In the genomic region with DNA sequence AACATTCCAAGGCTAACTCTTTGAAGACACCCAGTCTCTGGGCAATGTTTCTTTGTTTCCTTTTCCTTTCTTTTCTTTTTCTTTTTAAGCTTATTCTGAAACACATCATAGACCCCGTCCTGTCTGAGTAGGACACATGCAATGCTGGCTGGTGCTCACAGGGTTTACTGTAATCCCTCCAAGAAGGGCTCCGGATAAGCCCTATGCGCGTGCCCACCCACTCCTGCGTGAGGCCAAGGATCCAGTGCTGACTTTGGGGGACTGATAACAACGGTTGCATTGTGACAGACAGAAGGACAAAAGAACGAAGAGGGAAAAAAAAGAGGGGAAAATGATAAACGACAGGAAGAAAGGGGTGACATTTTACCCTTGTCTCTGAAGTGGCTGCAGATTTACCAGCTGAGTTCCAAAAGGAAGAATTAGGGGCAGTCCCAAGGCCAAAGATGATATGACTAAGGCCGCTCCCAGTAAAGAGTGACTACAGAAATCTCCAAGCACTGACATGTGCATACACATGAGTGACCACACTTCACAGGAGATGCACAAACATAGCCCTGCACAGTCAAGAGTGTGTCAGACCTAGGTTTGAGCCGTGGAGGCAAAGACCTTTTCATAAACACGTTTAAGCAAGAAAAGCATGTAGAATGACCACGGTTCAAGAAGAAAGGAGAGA, we compare ENCODE assay signal across 10 mouse cellular contexts.
A peak's percentile ranks its signal among the peaks of the same experiment; 100 is the strongest.
DNase-seq lines count a peak whose midpoint lies in the region; ATAC-seq and TF ChIP-seq lines count a peak whose summit lies in the region.
"Had no signal": no experiment of that assay in that cellular context is flagged by ENCODE, and none has a peak within 500 bp of the region (broad histone marks: within the 10 kb centered on the region; RNA-seq: fewer than 3 reads in every experiment).

No protein-coding gene starts in this region.

- no peak for ATAC-seq in hindbrain, embryonic 12.5 days (ENCODE audit: low FRiP score)
- ATAC-seq in hindbrain, postnatal 0 days, result no peak
- peak; percentile 37; the same call in 1 of the 2 replicates for ATAC-seq in liver, embryonic 14.5 days (ENCODE audit: insufficient read depth)
- no peak for ATAC-seq in neural tube, embryonic 15.5 days (ENCODE audit: low FRiP score)

- H3K4me1 ChIP-seq in hindbrain, embryonic 12.5 days, result peaks cover 62% of the 10 kb centered on the region
- peaks cover 24% of the 10 kb centered on the region; the same call in 1 of the 2 replicates for H3K4me1 ChIP-seq in hindbrain, postnatal 0 days (ENCODE audit: insufficient read depth, low read length)
- H3K4me1 ChIP-seq in liver, embryonic 14.5 days (replicated peaks; ENCODE audit: control insufficient read depth in 2 of 2, insufficient read depth in 2 of 2, low read length in 1 of 2), result peaks cover 7 to 21% of the 10 kb centered on the region in 2 experiments
- peaks cover 52% of the 10 kb centered on the region for H3K4me1 ChIP-seq in neural tube, embryonic 15.5 days

- H3K36me3 ChIP-seq in hindbrain, embryonic 12.5 days, result no peaks in the 10 kb centered on the region
- H3K36me3 ChIP-seq in hindbrain, postnatal 0 days (ENCODE audit: insufficient read depth, low read length), result no peaks in the 10 kb centered on the region
- no peaks in the 10 kb centered on the region for H3K36me3 ChIP-seq in liver, embryonic 14.5 days (replicated peaks; ENCODE audit: control insufficient read depth, insufficient read depth, low read depth)
- H3K36me3 ChIP-seq in neural tube, embryonic 15.5 days, result no peaks in the 10 kb centered on the region
- H3K36me3 ChIP-seq: limb, embryonic 13.5 days had no signal

- no peak for TF ChIP-seq CTCF in hindbrain, postnatal 0 days (IDR thresholded peaks at IDR 0.05; ENCODE audit: low read depth)
- TF ChIP-seq CTCF in liver, embryonic 14.5 days (IDR thresholded peaks at IDR 0.05; ENCODE audit: low read depth), result no peak

- TF ChIP-seq EP300 in liver, embryonic 14.5 days (IDR thresholded peaks at IDR 0.05; ENCODE audit: low read depth), result no peak

- H3K4me3 ChIP-seq in hindbrain, embryonic 12.5 days, result no peak overlapping the region
- no peak overlapping the region for H3K4me3 ChIP-seq in hindbrain, postnatal 0 days (ENCODE audit: low read length)
- H3K4me3 ChIP-seq in liver, embryonic 14.5 days (ENCODE audit: insufficient read depth in 1 of 2, low read depth in 2 of 2, low read length in 2 of 2), result no peak overlapping the region
- H3K4me3 ChIP-seq in neural tube, embryonic 15.5 days (replicated peaks), result no peak overlapping the region
- H3K4me3 ChIP-seq: limb, embryonic 13.5 days had no signal

- H3K4me2 ChIP-seq in hindbrain, embryonic 12.5 days (replicated peaks), result no peak overlapping the region
- H3K4me2 ChIP-seq in hindbrain, postnatal 0 days (ENCODE audit: low read depth, low read length), result no peak overlapping the region
- H3K4me2 ChIP-seq in liver, embryonic 14.5 days (ENCODE audit: low read depth), result peak overlapping the region; percentile 27; the same call in 1 of the 2 replicates
- H3K4me2 ChIP-seq in neural tube, embryonic 15.5 days, result no peak overlapping the region
- H3K4me2 ChIP-seq: limb, embryonic 13.5 days had no signal

- H3K27me3 ChIP-seq in hindbrain, embryonic 12.5 days, result no peaks in the 10 kb centered on the region
- no peaks in the 10 kb centered on the region for H3K27me3 ChIP-seq in hindbrain, postnatal 0 days (ENCODE audit: insufficient read depth, low read length)
- no peaks in the 10 kb centered on the region for H3K27me3 ChIP-seq in liver, embryonic 14.5 days (ENCODE audit: control insufficient read depth, insufficient read depth, low read length)
- H3K27me3 ChIP-seq in neural tube, embryonic 15.5 days (replicated peaks), result no peaks in the 10 kb centered on the region
- H3K27me3 ChIP-seq: limb, embryonic 13.5 days had no signal

- peak; percentile 56 for DNase-seq in adrenal gland, adult 8-10 months
- no peak for DNase-seq in adrenal gland, adult 18-20 months (ENCODE audit: low spot score in 2 of 2)
- DNase-seq in hindbrain, postnatal 0 days (ENCODE audit: low spot score), result no peak
- DNase-seq in liver, embryonic 14.5 days (ENCODE audit: low read depth in 3 of 3, low spot score in 3 of 3), result no peak
- DNase-seq in frontal cortex, postnatal 25 days (ENCODE audit: low spot score in 2 of 2), result no peak
- DNase-seq in urinary bladder, postnatal 25 days (ENCODE audit: low spot score), result no peak
- DNase-seq: gastrocnemius, postnatal 36 days had no signal

- no peaks in the 10 kb centered on the region for H3K9me3 ChIP-seq in hindbrain, embryonic 12.5 days (replicated peaks)
- H3K9me3 ChIP-seq in hindbrain, postnatal 0 days (ENCODE audit: low read length), result no peaks in the 10 kb centered on the region
- H3K9me3 ChIP-seq in liver, embryonic 14.5 days (ENCODE audit: control insufficient read depth, low read length), result no peaks in the 10 kb centered on the region
- no peaks in the 10 kb centered on the region for H3K9me3 ChIP-seq in neural tube, embryonic 15.5 days (replicated peaks)
- H3K9me3 ChIP-seq: limb, embryonic 13.5 days had no signal

- peak overlapping the region; percentile 67 for H3K27ac ChIP-seq in hindbrain, embryonic 12.5 days
- H3K27ac ChIP-seq in hindbrain, postnatal 0 days, result no peak overlapping the region
- no peak overlapping the region; the same call in 1 of the 2 replicates for H3K27ac ChIP-seq in liver, embryonic 14.5 days
- 0 out of 2 replicates have a peak overlapping the region, but pooled peaks have one; percentile 9 for H3K27ac ChIP-seq in neural tube, embryonic 15.5 days (replicated peaks)
- H3K27ac ChIP-seq: limb, embryonic 13.5 days had no signal

- 73% methylated on average over 12 of the region's 12 CpGs for WGBS in hindbrain, embryonic 12.5 days
- WGBS in hindbrain, postnatal 0 days, result 56% methylated on average over 12 of the region's 12 CpGs
- 29% methylated on average over 12 of the region's 12 CpGs for WGBS in liver, embryonic 14.5 days (ENCODE audit: insufficient replicate concordance)
- WGBS in neural tube, embryonic 15.5 days, result 70% methylated on average over 12 of the region's 12 CpGs

- H3K9ac ChIP-seq in hindbrain, embryonic 12.5 days, result no peak overlapping the region
- H3K9ac ChIP-seq in hindbrain, postnatal 0 days (replicated peaks; ENCODE audit: low read length), result no peak overlapping the region
- H3K9ac ChIP-seq in liver, embryonic 14.5 days (replicated peaks), result peak overlapping the region; percentile 9
- no peak overlapping the region for H3K9ac ChIP-seq in neural tube, embryonic 15.5 days (replicated peaks)
- H3K9ac ChIP-seq: limb, embryonic 13.5 days had no signal

Comparison
In these comparisons a context has a peak if more than half of its experiments do, and no peak if none do; other contexts are left out.
1. H3K27ac ChIP-seq: peak in hindbrain, embryonic 12.5 days (single experiment) and neural tube, embryonic 15.5 days (single experiment); none in hindbrain, postnatal 0 days (single experiment) and liver, embryonic 14.5 days (single experiment).